Mouse (Mus musculus) E14TG2a.4 (cell line): ENCODE measurements at regions not wholly inside any gene's neighbourhood (a gene's known extent, or its start where the extent isn't known, plus 50 kb on each side); places are given as distances from the start of the nearest gene placed in this dataset.

Experiments
- CTCF ChIP-seq: conservative IDR thresholded peaks from 2 replicates; pipeline ENCODE4 v1.5.1; 2014; ENCODE audit warnings: low read length
- NANOG ChIP-seq: IDR thresholded peaks from 2 replicates; pipeline ENCODE4 v1.6.1; 2014; ENCODE audit warnings: borderline replicate concordance, low read length, mixed read lengths
- POU5F1 ChIP-seq: IDR thresholded peaks from 2 replicates; pipeline ENCODE4 v1.6.1; 2014; ENCODE audit warnings: low read length, borderline replicate concordance

DNA sequence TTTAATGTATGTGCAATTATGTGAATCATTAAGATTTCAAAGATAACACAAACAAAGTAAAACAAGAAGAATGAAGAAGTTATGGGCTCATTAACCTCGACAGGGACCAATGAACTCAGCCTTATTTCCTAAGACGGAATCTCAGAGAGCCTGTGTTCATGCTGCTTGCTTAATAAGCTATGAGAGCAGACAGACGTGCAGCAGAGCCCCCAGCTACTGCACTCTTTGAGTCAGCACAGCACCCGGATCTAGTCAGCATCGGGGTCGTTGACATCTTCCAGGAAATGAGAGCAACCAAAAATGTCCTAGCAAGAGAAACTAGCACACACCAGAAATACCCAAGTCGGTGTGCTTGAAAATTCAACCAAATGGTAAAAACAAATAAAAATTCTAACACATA is 582.1 kb downstream of the Rps29 start:
- TF ChIP-seq CTCF (no peak), POU5F1 (no peak), NANOG (no peak)
